ENCODE assay signal across 25 mouse cellular contexts in genomic region chr1:157500657-157501056, GRCm38 (mm10). TPM values are rescaled to one million over a fixed set of nuclear protein-coding genes. Genes with fewer than 3 reads are reported as not detected.
DNase-seq lines count a peak whose midpoint lies in the region; ATAC-seq lines count a peak whose summit lies in the region.
"Had no signal": no experiment of that assay in that cellular context is flagged by ENCODE, and none has a peak within 500 bp of the region (broad histone marks: within the 10 kb centered on the region; RNA-seq: fewer than 3 reads in every experiment).

No protein-coding gene starts in this region.

- WGBS in forebrain, embryonic 12.5 days = 90% methylated on average over 1 of the region's 1 CpGs
- 83% methylated on average over 1 of the region's 1 CpGs for WGBS in forebrain, embryonic 13.5 days
- 80% methylated on average over 1 of the region's 1 CpGs for WGBS in limb, embryonic 12.5 days
- WGBS in limb, embryonic 10.5 days = 82% methylated on average over 1 of the region's 1 CpGs
- 91% methylated on average over 1 of the region's 1 CpGs for WGBS in midbrain, embryonic 16.5 days
- 93% methylated on average over 1 of the region's 1 CpGs for WGBS in midbrain, embryonic 10.5 days
- 82% methylated on average over 1 of the region's 1 CpGs for WGBS in embryonic facial prominence, embryonic 15.5 days

- H3K9ac ChIP-seq in forebrain, embryonic 12.5 days = no peak overlapping the region
- no peak overlapping the region for H3K9ac ChIP-seq in forebrain, embryonic 13.5 days
- no peak overlapping the region for H3K9ac ChIP-seq in limb, embryonic 12.5 days (replicated peaks)
- H3K9ac ChIP-seq in midbrain, embryonic 16.5 days (ENCODE audit: low read depth, low read length) = no peak overlapping the region
- no peak overlapping the region for H3K9ac ChIP-seq in embryonic facial prominence, embryonic 15.5 days
- H3K9ac ChIP-seq: heart, embryonic 13.5 days; kidney, embryonic 15.5 days; stomach, embryonic 15.5 days had no signal

- no peaks in the 10 kb centered on the region for H3K9me3 ChIP-seq in forebrain, embryonic 12.5 days
- no peaks in the 10 kb centered on the region for H3K9me3 ChIP-seq in forebrain, embryonic 13.5 days (replicated peaks)
- H3K9me3 ChIP-seq in limb, embryonic 12.5 days = no peaks in the 10 kb centered on the region
- no peaks in the 10 kb centered on the region for H3K9me3 ChIP-seq in limb, embryonic 10.5 days (replicated peaks)
- no peaks in the 10 kb centered on the region for H3K9me3 ChIP-seq in midbrain, embryonic 16.5 days (replicated peaks; ENCODE audit: control insufficient read depth, low read length, poor library complexity, severe bottlenecking)
- no peaks in the 10 kb centered on the region for H3K9me3 ChIP-seq in midbrain, embryonic 10.5 days (replicated peaks)
- no peaks in the 10 kb centered on the region for H3K9me3 ChIP-seq in embryonic facial prominence, embryonic 15.5 days (replicated peaks)
- H3K9me3 ChIP-seq: kidney, embryonic 15.5 days; stomach, embryonic 15.5 days had no signal

- no peak overlapping the region for H3K27ac ChIP-seq in forebrain, embryonic 12.5 days
- H3K27ac ChIP-seq in forebrain, embryonic 13.5 days = no peak overlapping the region
- no peak overlapping the region for H3K27ac ChIP-seq in limb, embryonic 12.5 days
- H3K27ac ChIP-seq in limb, embryonic 10.5 days = no peak overlapping the region
- H3K27ac ChIP-seq in midbrain, embryonic 16.5 days (ENCODE audit: low read length) = no peak overlapping the region
- H3K27ac ChIP-seq in midbrain, embryonic 10.5 days (replicated peaks) = no peak overlapping the region
- H3K27ac ChIP-seq in embryonic facial prominence, embryonic 15.5 days (replicated peaks) = no peak overlapping the region
- H3K27ac ChIP-seq: heart, embryonic 13.5 days; kidney, embryonic 15.5 days; stomach, embryonic 15.5 days had no signal

- no peak overlapping the region for H3K4me3 ChIP-seq in forebrain, embryonic 12.5 days (replicated peaks)
- H3K4me3 ChIP-seq in forebrain, embryonic 13.5 days = no peak overlapping the region
- H3K4me3 ChIP-seq in limb, embryonic 12.5 days (replicated peaks) = no peak overlapping the region
- no peak overlapping the region for H3K4me3 ChIP-seq in limb, embryonic 10.5 days
- H3K4me3 ChIP-seq in midbrain, embryonic 16.5 days (ENCODE audit: low read depth, low read length) = no peak overlapping the region
- H3K4me3 ChIP-seq in midbrain, embryonic 10.5 days = no peak overlapping the region
- H3K4me3 ChIP-seq in embryonic facial prominence, embryonic 15.5 days (replicated peaks) = no peak overlapping the region
- H3K4me3 ChIP-seq: heart, embryonic 13.5 days; kidney, embryonic 15.5 days; stomach, embryonic 15.5 days had no signal

- no peaks in the 10 kb centered on the region for H3K4me1 ChIP-seq in forebrain, embryonic 12.5 days
- H3K4me1 ChIP-seq in forebrain, embryonic 13.5 days = no peaks in the 10 kb centered on the region
- 0 out of 2 replicates have a peak, but pooled peaks cover 5% of the 10 kb centered on the region for H3K4me1 ChIP-seq in limb, embryonic 12.5 days (replicated peaks)
- H3K4me1 ChIP-seq in limb, embryonic 10.5 days = no peaks in the 10 kb centered on the region
- no peaks in the 10 kb centered on the region for H3K4me1 ChIP-seq in midbrain, embryonic 16.5 days (ENCODE audit: control insufficient read depth, insufficient read depth, low read length)
- H3K4me1 ChIP-seq in midbrain, embryonic 10.5 days = peaks cover 4% of the 10 kb centered on the region
- no peaks in the 10 kb centered on the region for H3K4me1 ChIP-seq in embryonic facial prominence, embryonic 15.5 days
- H3K4me1 ChIP-seq: heart, embryonic 13.5 days; kidney, embryonic 15.5 days; stomach, embryonic 15.5 days had no signal

- peak; percentile 51; the same call in 1 of the 2 replicates for ATAC-seq in forebrain, embryonic 12.5 days (ENCODE audit: low FRiP score)
- no peak for ATAC-seq in forebrain, embryonic 13.5 days
- peak; percentile 9; the same call in 1 of the 2 replicates for ATAC-seq in limb, embryonic 12.5 days (ENCODE audit: insufficient number of reproducible peaks, insufficient read depth, low FRiP score, low TSS enrichment, low read depth)
- ATAC-seq in midbrain, embryonic 16.5 days = peak; percentile 21; the same call in 1 of the 2 replicates
- ATAC-seq in embryonic facial prominence, embryonic 15.5 days (ENCODE audit: insufficient number of reproducible peaks, low FRiP score, low TSS enrichment, low read depth) = 0 out of 2 replicates have a peak, but pooled peaks have one; percentile 37
- ATAC-seq: inflammation-experienced regulatory T-cells, adult 6 months had no signal

- H3K27me3 ChIP-seq in forebrain, embryonic 12.5 days = no peaks in the 10 kb centered on the region
- H3K27me3 ChIP-seq in forebrain, embryonic 13.5 days = no peaks in the 10 kb centered on the region
- no peaks in the 10 kb centered on the region; the same call in 1 of the 2 replicates for H3K27me3 ChIP-seq in limb, embryonic 12.5 days
- no peaks in the 10 kb centered on the region for H3K27me3 ChIP-seq in limb, embryonic 10.5 days (ENCODE audit: low read depth, poor library complexity, severe bottlenecking)
- no peaks in the 10 kb centered on the region for H3K27me3 ChIP-seq in midbrain, embryonic 16.5 days (ENCODE audit: control insufficient read depth, insufficient read depth, low read depth, low read length)
- no peaks in the 10 kb centered on the region for H3K27me3 ChIP-seq in midbrain, embryonic 10.5 days (ENCODE audit: low read depth, poor library complexity, severe bottlenecking)
- H3K27me3 ChIP-seq in embryonic facial prominence, embryonic 15.5 days = no peaks in the 10 kb centered on the region
- H3K27me3 ChIP-seq: heart, embryonic 13.5 days; kidney, embryonic 15.5 days; stomach, embryonic 15.5 days had no signal

- no peak overlapping the region for H3K4me2 ChIP-seq in forebrain, embryonic 12.5 days
- H3K4me2 ChIP-seq in forebrain, embryonic 13.5 days = no peak overlapping the region
- no peak overlapping the region for H3K4me2 ChIP-seq in limb, embryonic 12.5 days
- no peak overlapping the region for H3K4me2 ChIP-seq in midbrain, embryonic 16.5 days (ENCODE audit: low read length)
- no peak overlapping the region for H3K4me2 ChIP-seq in embryonic facial prominence, embryonic 15.5 days (replicated peaks)
- H3K4me2 ChIP-seq: heart, embryonic 13.5 days; kidney, embryonic 15.5 days; stomach, embryonic 15.5 days had no signal

- no peak for DNase-seq in limb, embryonic 10.5 days (ENCODE audit: low spot score)
- no peak for DNase-seq in midbrain, embryonic 10.5 days (ENCODE audit: low spot score)
- no peak for DNase-seq in yolk sac, embryonic 10.5 days (ENCODE audit: low spot score)
- DNase-seq: adrenal gland, postnatal 14 days; cerebellum, adult 11 months; cerebellum, adult 9-10 months; cerebellum, postnatal 36 days; gastrocnemius, postnatal 10 days; heart, postnatal 10 days; kidney, adult 18-20 months; kidney, postnatal 25 days; liver; lung, postnatal 36 days; right cerebral cortex, postnatal 25 days; thymus, adult 2 months; thymus, postnatal 36 days had no signal

- no peaks in the 10 kb centered on the region for H3K36me3 ChIP-seq in forebrain, embryonic 12.5 days (replicated peaks)
- no peaks in the 10 kb centered on the region for H3K36me3 ChIP-seq in forebrain, embryonic 13.5 days (ENCODE audit: poor library complexity, severe bottlenecking)
- no peaks in the 10 kb centered on the region for H3K36me3 ChIP-seq in limb, embryonic 12.5 days
- H3K36me3 ChIP-seq in limb, embryonic 10.5 days = no peaks in the 10 kb centered on the region
- H3K36me3 ChIP-seq in midbrain, embryonic 16.5 days (ENCODE audit: control insufficient read depth, insufficient read depth, low read length) = no peaks in the 10 kb centered on the region
- H3K36me3 ChIP-seq in midbrain, embryonic 10.5 days = no peaks in the 10 kb centered on the region
- H3K36me3 ChIP-seq in embryonic facial prominence, embryonic 15.5 days = no peaks in the 10 kb centered on the region
- H3K36me3 ChIP-seq: heart, embryonic 13.5 days; kidney, embryonic 15.5 days; stomach, embryonic 15.5 days had no signal

RNA-seq across cellular contexts. Expression of gene Sec16b, which starts 5.9 kb away (rescaled TPM):
- 0.52 and 0.53 TPM in 2 replicates for polyA plus RNA-seq in forebrain, embryonic 12.5 days (2016; fragmentation: Nextera tagmentation; extraction: Ambion mirVana)
- 0.23 and 0.87 TPM in 2 replicates for polyA plus RNA-seq in forebrain, embryonic 13.5 days (2015; fragmentation: Nextera tagmentation; extraction: Ambion mirVana)
- polyA plus RNA-seq in limb, embryonic 12.5 days (2016; fragmentation: Nextera tagmentation; extraction: Ambion mirVana) = 1.9 and 2.2 TPM in 2 replicates
- 0.64 and 0.79 TPM in 2 replicates for polyA plus RNA-seq in limb, embryonic 10.5 days (2016; fragmentation: Nextera tagmentation; extraction: Ambion mirVana)
- 0.32 and 0.36 TPM in 2 replicates for polyA plus RNA-seq in midbrain, embryonic 16.5 days (2015; fragmentation: Nextera tagmentation; extraction: Ambion mirVana)
- polyA plus RNA-seq in midbrain, embryonic 10.5 days (2016; fragmentation: Nextera tagmentation; extraction: Ambion mirVana) = 0.49 and 0.63 TPM in 2 replicates
- 5.0 and 5.2 TPM in 2 replicates for polyA plus RNA-seq in embryonic facial prominence, embryonic 15.5 days (2015; fragmentation: Nextera tagmentation; extraction: Ambion mirVana)

RNA-seq across cellular contexts. Expression of gene Cryzl2, which starts 42.3 kb away (rescaled TPM):
- 6.7 and 8.3 TPM in 2 replicates for polyA plus RNA-seq in forebrain, embryonic 12.5 days (2016; fragmentation: Nextera tagmentation; extraction: Ambion mirVana)
- polyA plus RNA-seq in forebrain, embryonic 13.5 days (2015; fragmentation: Nextera tagmentation; extraction: Ambion mirVana) = 5.8 and 6.6 TPM in 2 replicates
- polyA plus RNA-seq in limb, embryonic 12.5 days (2016; fragmentation: Nextera tagmentation; extraction: Ambion mirVana) = 7.9 and 8.2 TPM in 2 replicates
- 4.6 and 7.6 TPM in 2 replicates for polyA plus RNA-seq in limb, embryonic 10.5 days (2016; fragmentation: Nextera tagmentation; extraction: Ambion mirVana)
- polyA plus RNA-seq in midbrain, embryonic 16.5 days (2015; fragmentation: Nextera tagmentation; extraction: Ambion mirVana) = 6.2 and 7.2 TPM in 2 replicates
- polyA plus RNA-seq in midbrain, embryonic 10.5 days (2016; fragmentation: Nextera tagmentation; extraction: Ambion mirVana) = 6.4 and 7.3 TPM in 2 replicates
- polyA plus RNA-seq in embryonic facial prominence, embryonic 15.5 days (2015; fragmentation: Nextera tagmentation; extraction: Ambion mirVana) = 14.1 and 14.2 TPM in 2 replicates
